Mouse (Mus musculus) thymus, adult 2 months (tissue): ENCODE measurements at regions not wholly inside any gene's neighbourhood (a gene's known extent, or its start where the extent isn't known, plus 50 kb on each side); places are given as distances from the start of the nearest gene placed in this dataset.

Experiments
- CTCF ChIP-seq: fragments of 200-500 bp; IDR thresholded peaks from 2 replicates; pipeline ENCODE4 v1.5.1; 2012; ENCODE audit warnings: mild to moderate bottlenecking, control low read depth, low read length, moderate library complexity, borderline replicate concordance; ENCODE audit not compliant: control insufficient read depth, poor library complexity, insufficient read depth; ENCODE audit errors: extremely low read depth
- POLR2A ChIP-seq: fragments of 200-500 bp; IDR thresholded peaks from 2 replicates; pipeline ENCODE4 v1.6.1; 2012; ENCODE audit warnings: mild to moderate bottlenecking, low read length, control low read depth, moderate library complexity; ENCODE audit not compliant: control insufficient read depth, poor library complexity, insufficient read depth; ENCODE audit errors: extremely low read depth

DNA sequence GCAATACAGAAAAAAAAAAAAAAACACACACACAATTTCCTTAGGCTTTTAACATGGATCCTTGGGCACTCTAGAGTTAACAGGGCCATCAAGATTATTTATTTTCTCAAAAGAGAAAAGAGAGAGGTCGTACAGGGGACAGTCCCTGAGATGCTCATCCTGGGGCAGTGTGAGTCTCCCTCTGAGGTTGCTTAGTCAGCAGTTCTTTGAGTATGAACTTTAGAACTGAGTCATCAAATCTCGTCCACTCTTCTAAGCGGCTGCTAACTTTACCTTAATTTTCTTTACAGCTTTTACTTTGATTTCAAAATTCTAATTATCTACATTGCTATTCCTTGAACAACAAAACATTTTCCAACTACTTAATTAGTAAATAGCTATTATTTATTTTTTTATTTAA, 177.0 kb upstream of the Gnaz start:
- no peak for TF ChIP-seq CTCF
- no peak for TF ChIP-seq POLR2A
